Comparison of ENCODE assay signal across 8 mouse cellular contexts in the genomic region with DNA sequence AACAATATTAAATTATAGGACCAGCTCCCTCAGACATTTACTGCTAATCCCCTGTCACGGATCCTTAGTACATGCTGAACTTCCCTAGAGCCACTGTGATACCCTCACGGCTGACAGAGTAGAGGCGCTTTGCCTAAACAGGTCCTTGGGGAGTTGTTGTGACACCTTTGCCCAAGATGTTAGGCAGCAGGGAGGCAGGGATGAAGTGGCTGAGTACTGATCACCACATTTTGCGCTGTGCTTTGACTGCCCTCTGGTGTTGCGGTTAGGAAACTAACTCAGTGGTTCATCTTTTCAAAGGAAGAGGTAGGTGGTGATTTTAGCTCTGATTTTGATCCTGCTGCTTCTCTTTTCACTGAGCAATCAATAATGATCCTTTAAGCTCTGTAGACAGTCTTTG. TPM values are rescaled to one million over a fixed set of nuclear protein-coding genes. Genes with fewer than 3 reads are reported as not detected.
DNase-seq lines count a peak whose midpoint lies in the region; ATAC-seq and TF ChIP-seq lines count a peak whose summit lies in the region.

No protein-coding gene starts in this region.

- peak; percentile 60; the same call in 1 of the 2 replicates for ATAC-seq in forebrain, embryonic 15.5 days (replicated peaks)

- H3K4me3 ChIP-seq in ES-E14 (ENCODE audit: insufficient read depth in 1 of 2, low read depth in 1 of 2, low read length in 2 of 2, poor library complexity in 1 of 2, severe bottlenecking in 1 of 2): no peak overlapping the region
- no peak overlapping the region for H3K4me3 ChIP-seq in forebrain, embryonic 15.5 days
- no peak overlapping the region for H3K4me3 ChIP-seq in limb, embryonic 10.5 days

- in situ Hi-C loops in ES-E14 (cut with MboI; ENCODE audit: low sequenced_read_pairs in 2 of 2, unreplicated experiment in 2 of 2): no loop called here

- H3K27ac ChIP-seq in ES-E14 (ENCODE audit: insufficient read depth, low read depth, low read length, poor library complexity, severe bottlenecking): no peak overlapping the region
- H3K27ac ChIP-seq in forebrain, embryonic 15.5 days (replicated peaks): no peak overlapping the region
- H3K27ac ChIP-seq in limb, embryonic 10.5 days: no peak overlapping the region

- DNase-seq in 3T3-L1 (ENCODE audit: low read depth, low spot score): peak; percentile 76
- DNase-seq in ES-E14 (ENCODE audit: low read depth, low spot score): no peak
- peak; percentile 32 for DNase-seq in cerebellum, adult 11 months
- peak; percentile 75 for DNase-seq in induced T-regulatory cell, adult 2 months (ENCODE audit: low read depth)
- DNase-seq in limb, embryonic 10.5 days (ENCODE audit: low spot score): peak; percentile 59
- peak; percentile 70 for DNase-seq in naive thymus-derived CD4-positive, alpha-beta T cell, adult 2 months (ENCODE audit: low read depth)
- peak; percentile 62 for DNase-seq in thymus, postnatal 0 days (ENCODE audit: low spot score)

- H3K9me3 ChIP-seq in ES-E14 (ENCODE audit: control insufficient read depth, insufficient read depth, low read depth, low read length): peaks cover 8% of the 10 kb centered on the region; the same call in 1 of the 2 replicates
- H3K9me3 ChIP-seq in forebrain, embryonic 15.5 days: no peaks in the 10 kb centered on the region
- H3K9me3 ChIP-seq in limb, embryonic 10.5 days (replicated peaks): no peaks in the 10 kb centered on the region

- WGBS in forebrain, embryonic 15.5 days: 40% methylated on average over 5 of the region's 5 CpGs
- WGBS in limb, embryonic 10.5 days: 46% methylated on average over 5 of the region's 5 CpGs

- H3K36me3 ChIP-seq in ES-E14 (ENCODE audit: control insufficient read depth, insufficient read depth, low read length, poor library complexity, severe bottlenecking): peaks cover 14% of the 10 kb centered on the region
- H3K36me3 ChIP-seq in forebrain, embryonic 15.5 days: peaks cover 24% of the 10 kb centered on the region
- H3K36me3 ChIP-seq in limb, embryonic 10.5 days: peaks cover 79% of the 10 kb centered on the region

- H3K4me2 ChIP-seq in forebrain, embryonic 15.5 days (replicated peaks): no peak overlapping the region

- 0 out of 4 replicates have a peak, but pooled peaks cover 0 to 2% of the 10 kb centered on the region in 2 experiments for H3K4me1 ChIP-seq in ES-E14 (ENCODE audit: control insufficient read depth in 2 of 2, insufficient read depth in 2 of 2, low read length in 2 of 2, poor library complexity in 1 of 2)
- no peaks in the 10 kb centered on the region for H3K4me1 ChIP-seq in forebrain, embryonic 15.5 days
- peaks cover 8% of the 10 kb centered on the region for H3K4me1 ChIP-seq in limb, embryonic 10.5 days

- H3K27me3 ChIP-seq in forebrain, embryonic 15.5 days: no peaks in the 10 kb centered on the region
- no peaks in the 10 kb centered on the region for H3K27me3 ChIP-seq in limb, embryonic 10.5 days (ENCODE audit: low read depth, poor library complexity, severe bottlenecking)

- H3K9ac ChIP-seq in ES-E14 (ENCODE audit: insufficient read depth, low read depth, low read length, poor library complexity, severe bottlenecking): no peak overlapping the region
- H3K9ac ChIP-seq in forebrain, embryonic 15.5 days (replicated peaks): no peak overlapping the region

TF ChIP-seq in ES-E14, 5 proteins besides CTCF, POLR2A, EP300 and RAD21:
- TF ChIP-seq HCFC1 (IDR thresholded peaks at IDR 0.05; ENCODE audit: borderline replicate concordance, insufficient read depth, low read length): no peak
- TF ChIP-seq ZC3H11A (IDR thresholded peaks at IDR 0.05; ENCODE audit: borderline replicate concordance, low read depth, low read length): peak; percentile 22; the same call in 1 of the 2 replicates
- TF ChIP-seq MAFK (IDR thresholded peaks at IDR 0.05; ENCODE audit: insufficient read depth, low read depth, low read length): no peak

RNA-seq across cellular contexts. Expression of gene Pphln1, which starts 40.5 kb away (rescaled TPM):
- 23.4 and 34.9 TPM in 2 replicates for total RNA-seq in ES-E14 (2012; rRNA removed)
- polyA plus RNA-seq in forebrain, embryonic 15.5 days (2015; fragmentation: Nextera tagmentation; extraction: Ambion mirVana): 49.5 and 50.3 TPM in 2 replicates
- 96.2 and 99.3 TPM in 2 replicates for polyA plus RNA-seq in limb, embryonic 10.5 days (2016; fragmentation: Nextera tagmentation; extraction: Ambion mirVana)
- polyA plus RNA-seq in thymus, postnatal 0 days (2015; fragmentation: Nextera tagmentation; extraction: Ambion mirVana): 43.1 and 43.5 TPM in 2 replicates

RNA-seq across cellular contexts. Expression of gene Zcrb1, which starts 40.5 kb away (rescaled TPM):
- total RNA-seq in ES-E14 (2012; rRNA removed): 23.1 and 34.8 TPM in 2 replicates
- 153 and 157 TPM in 2 replicates for polyA plus RNA-seq in forebrain, embryonic 15.5 days (2015; fragmentation: Nextera tagmentation; extraction: Ambion mirVana)
- polyA plus RNA-seq in limb, embryonic 10.5 days (2016; fragmentation: Nextera tagmentation; extraction: Ambion mirVana): 154 and 157 TPM in 2 replicates
- 125 and 132 TPM in 2 replicates for polyA plus RNA-seq in thymus, postnatal 0 days (2015; fragmentation: Nextera tagmentation; extraction: Ambion mirVana)
